Mouse (Mus musculus): ENCODE data around the gene Pfkfb3.

Pfkfb3 gene

DNA sequence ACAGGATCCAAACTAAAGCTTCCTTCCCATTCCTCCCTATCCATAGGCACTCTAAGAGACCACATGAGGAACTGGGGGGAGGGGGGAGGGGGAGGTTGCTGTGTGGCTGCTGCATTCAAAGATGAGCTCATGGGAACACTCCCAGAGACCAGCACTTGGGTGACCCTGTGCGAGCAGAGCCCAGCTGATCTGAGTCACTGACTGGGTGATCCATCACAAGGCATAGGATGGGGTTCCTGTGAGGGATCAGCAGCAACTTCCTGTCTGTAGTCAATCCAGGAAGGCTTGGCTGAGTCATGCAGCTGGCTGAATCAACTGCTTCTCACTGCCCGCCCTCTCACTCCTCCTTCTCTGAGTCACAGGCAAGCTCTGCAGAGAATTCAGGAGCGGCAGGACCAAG lies 124.3 kb downstream of the Pfkfb3 start:
- DNase-seq (ENCODE audit: low spot score): peak; percentile 88

GRCm38 (mm10) chr2:11428621-11429020 lies 125.3 kb downstream of the Pfkfb3 start:
- DNase-seq (ENCODE audit: low spot score): no peak

DNA sequence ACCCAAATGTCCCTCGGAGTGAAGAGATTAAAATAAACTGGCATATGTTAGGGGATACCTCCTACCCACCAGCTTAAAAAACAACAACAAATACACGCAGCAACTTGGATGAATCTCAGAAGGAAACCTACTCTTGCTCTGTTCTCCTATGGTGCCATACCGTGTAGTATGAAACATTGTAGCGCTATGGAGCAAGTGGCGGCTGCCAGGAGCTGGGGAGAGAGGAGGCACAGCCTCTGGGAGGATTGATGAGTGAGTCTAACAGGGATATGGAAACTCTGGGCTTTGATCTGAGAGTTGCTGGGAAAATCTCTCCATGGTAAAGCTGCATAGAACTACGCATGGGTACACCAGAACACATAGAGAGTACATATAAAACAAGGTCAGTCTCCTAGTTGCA lies 126.3 kb downstream of the Pfkfb3 start:
- no peak for DNase-seq (ENCODE audit: low spot score)

DNA sequence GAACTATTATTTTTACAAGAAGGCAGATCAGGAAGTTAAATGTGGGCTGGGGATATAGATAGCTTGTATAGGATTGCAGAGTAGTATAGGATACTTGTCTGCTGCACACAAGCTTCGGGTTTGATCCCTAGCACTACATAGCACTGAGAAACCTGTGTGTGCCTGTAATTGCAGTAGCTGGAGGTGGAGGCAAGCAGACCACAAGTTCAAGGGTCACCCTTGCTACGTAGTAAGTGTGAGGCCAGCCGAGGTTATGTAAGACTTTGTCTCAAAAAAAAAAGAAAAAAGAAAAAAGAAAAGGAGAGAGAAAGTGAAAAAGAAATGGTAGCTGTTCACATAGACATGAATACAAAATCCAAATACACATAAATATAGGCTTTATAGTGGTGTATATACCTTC lies 127.5 kb downstream of the Pfkfb3 start:
- DNase-seq (ENCODE audit: low spot score): no peak

DNA sequence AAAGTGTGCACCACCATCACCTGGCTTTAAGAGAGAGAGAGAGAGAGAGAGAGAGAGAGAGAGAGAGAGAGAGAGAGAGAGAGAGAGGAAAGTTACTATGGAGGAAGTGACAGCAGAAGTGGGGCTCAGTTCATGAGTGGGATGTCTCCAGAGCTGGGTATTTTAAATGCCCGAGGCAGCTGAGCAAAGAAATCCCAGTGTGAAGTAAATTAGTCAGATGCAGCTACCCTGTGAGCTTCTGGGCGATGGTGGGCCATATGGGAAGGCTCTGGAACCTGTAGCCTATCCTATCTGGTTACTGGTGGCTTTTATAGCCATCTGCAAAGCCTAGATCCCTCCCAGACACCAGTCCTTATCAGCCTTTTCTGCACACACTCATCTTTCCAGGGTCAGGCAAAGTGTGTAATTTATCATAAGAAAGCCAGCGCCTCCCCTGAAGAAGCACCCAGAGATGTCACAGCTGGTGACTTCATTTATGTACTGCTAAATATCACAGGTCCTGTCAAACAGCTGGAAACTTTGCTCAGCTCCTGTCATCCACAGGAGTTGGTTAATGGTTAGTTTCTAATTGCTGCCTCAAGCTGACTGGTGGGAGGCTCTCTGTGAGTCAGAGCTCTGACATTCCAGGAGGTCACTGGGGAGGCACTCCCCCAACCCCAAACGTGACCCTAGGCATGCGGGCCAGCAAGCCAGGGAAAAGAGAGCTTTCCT lies 128.3 kb downstream of the Pfkfb3 start:
- DNase-seq (ENCODE audit: low spot score): peak; percentile 68

DNA sequence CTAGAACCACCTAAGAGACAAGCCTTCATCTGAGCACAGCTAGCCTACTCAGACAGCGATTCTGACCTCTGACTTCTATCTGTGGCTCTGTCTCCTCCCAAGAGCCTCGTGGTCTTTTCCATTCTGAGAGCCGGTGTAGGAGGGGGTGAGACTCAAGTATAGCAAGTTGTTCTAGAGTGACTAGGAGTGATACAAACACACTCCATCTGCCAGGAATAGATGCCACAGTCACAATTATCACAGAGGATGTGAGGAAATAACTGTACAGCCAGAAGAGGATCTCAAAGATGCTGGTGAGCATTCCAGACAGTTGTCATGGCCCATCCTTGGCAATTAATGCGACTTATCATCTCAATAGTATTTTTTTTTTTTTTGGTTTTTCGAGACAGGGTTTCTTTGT lies 129.6 kb downstream of the Pfkfb3 start:
- DNase-seq (ENCODE audit: low spot score): no peak

GRCm38 (mm10) chr2:11423421-11423820 lies 130.5 kb downstream of the Pfkfb3 start:
- no peak for DNase-seq (ENCODE audit: low spot score)

- no peak for DNase-seq (ENCODE audit: low spot score)
These were observed 131.5 kb downstream of the Pfkfb3 start for GRCm38 (mm10) chr2:11422384-11422783.
